Mouse (Mus musculus): Measurements from ENCODE around the gene Usf1. TPM values are rescaled to one million over a fixed set of nuclear protein-coding genes. Genes with fewer than 3 reads are reported as not detected.

Usf1 gene
- 36.7 and 42.8 TPM in 2 replicates for polyA plus RNA-seq (2015; fragmentation: Nextera tagmentation; extraction: Ambion mirVana)

GRCm38 (mm10) chr1:171410947-171411484 is at the start of gene Usf1:
TSS of gene Usf1 (plus strand) at chr1:171411313.

GRCm38 (mm10) chr1:171369845-171370556 is 41.1 kb upstream of the Usf1 start, which contains the start of gene Nectin4:
TSS of gene Nectin4 (plus strand) at chr1:171370099.

GRCm38 (mm10) chr1:171388376-171389102 is 22.6 kb upstream of the Usf1 start, which contains the start of gene Arhgap30:
TSS of gene Arhgap30 (plus strand) at chr1:171388954.

GRCm38 (mm10) chr1:171418660-171419059 is 7.5 kb downstream of the Usf1 start, which contains the start of gene Tstd1:
TSS of gene Tstd1 (plus strand) at chr1:171418872.

GRCm38 (mm10) chr1:171437264-171438013 is 26.3 kb downstream of the Usf1 start, which contains the start of gene F11r:
TSS of gene F11r (plus strand) at chr1:171437535.

Other genes starting within 250 kb of the Usf1 start
- 4.2 and 6.1 TPM in 2 replicates for gene Pcp4l1, start 215.0 kb upstream of the Usf1 start, polyA plus RNA-seq (2015; fragmentation: Nextera tagmentation; extraction: Ambion mirVana)
- 0.04 and 0.23 TPM in 2 replicates for gene Nr1i3, start 197.3 kb upstream of the Usf1 start, polyA plus RNA-seq (2015; fragmentation: Nextera tagmentation; extraction: Ambion mirVana)
- gene Tomm40l, start 188.8 kb upstream of the Usf1 start, polyA plus RNA-seq (2015; fragmentation: Nextera tagmentation; extraction: Ambion mirVana): 13.0 and 14.5 TPM in 2 replicates
- gene Apoa2, start 186.3 kb upstream of the Usf1 start, polyA plus RNA-seq (2015; fragmentation: Nextera tagmentation; extraction: Ambion mirVana): 5.4 and 10.5 TPM in 2 replicates
- gene Fcer1g, start 176.9 kb upstream of the Usf1 start, polyA plus RNA-seq (2015; fragmentation: Nextera tagmentation; extraction: Ambion mirVana): 259 and 395 TPM in 2 replicates
- 2.1 and 3.0 TPM in 2 replicates for gene Adamts4, start 160.9 kb upstream of the Usf1 start, polyA plus RNA-seq (2015; fragmentation: Nextera tagmentation; extraction: Ambion mirVana)
- 120 and 129 TPM in 2 replicates for gene Ndufs2, start 159.9 kb upstream of the Usf1 start, polyA plus RNA-seq (2015; fragmentation: Nextera tagmentation; extraction: Ambion mirVana)
- gene B4galt3, start 141.0 kb upstream of the Usf1 start, polyA plus RNA-seq (2015; fragmentation: Nextera tagmentation; extraction: Ambion mirVana): 39.0 and 44.1 TPM in 2 replicates
- 146 and 167 TPM in 2 replicates for gene Ppox, start 130.1 kb upstream of the Usf1 start, polyA plus RNA-seq (2015; fragmentation: Nextera tagmentation; extraction: Ambion mirVana)
- 34.0 and 36.2 TPM in 2 replicates for gene Usp21, start 123.3 kb upstream of the Usf1 start, polyA plus RNA-seq (2015; fragmentation: Nextera tagmentation; extraction: Ambion mirVana)
- gene Ufc1, start 116.3 kb upstream of the Usf1 start, polyA plus RNA-seq (2015; fragmentation: Nextera tagmentation; extraction: Ambion mirVana): 62.2 and 65.2 TPM in 2 replicates
- gene Dedd, start 82.2 kb upstream of the Usf1 start, polyA plus RNA-seq (2015; fragmentation: Nextera tagmentation; extraction: Ambion mirVana): 21.7 and 22.4 TPM in 2 replicates
- 17.3 and 21.0 TPM in 2 replicates for gene Nit1, start 65.7 kb upstream of the Usf1 start, polyA plus RNA-seq (2015; fragmentation: Nextera tagmentation; extraction: Ambion mirVana)
- gene Pfdn2, start 65.6 kb upstream of the Usf1 start, polyA plus RNA-seq (2015; fragmentation: Nextera tagmentation; extraction: Ambion mirVana): 63.8 and 71.4 TPM in 2 replicates
- gene Klhdc9, start 50.5 kb upstream of the Usf1 start, polyA plus RNA-seq (2015; fragmentation: Nextera tagmentation; extraction: Ambion mirVana): 0.49 and 0.56 TPM in 2 replicates
- 0.30 and 0.41 TPM in 2 replicates for gene Nectin4, start 41.2 kb upstream of the Usf1 start, polyA plus RNA-seq (2015; fragmentation: Nextera tagmentation; extraction: Ambion mirVana)
- 14.1 and 20.7 TPM in 2 replicates for gene Arhgap30, start 22.4 kb upstream of the Usf1 start, polyA plus RNA-seq (2015; fragmentation: Nextera tagmentation; extraction: Ambion mirVana)
- gene Tstd1, start 7.6 kb downstream of the Usf1 start, polyA plus RNA-seq (2015; fragmentation: Nextera tagmentation; extraction: Ambion mirVana): 2.8 and 4.4 TPM in 2 replicates
- gene F11r, start 26.2 kb downstream of the Usf1 start, polyA plus RNA-seq (2015; fragmentation: Nextera tagmentation; extraction: Ambion mirVana): 24.5 and 31.5 TPM in 2 replicates
- gene Alyref2, start 92.2 kb downstream of the Usf1 start, polyA plus RNA-seq (2015; fragmentation: Nextera tagmentation; extraction: Ambion mirVana): 6.6 and 8.5 TPM in 2 replicates
- gene Itln1, start 124.0 kb downstream of the Usf1 start, polyA plus RNA-seq (2015; fragmentation: Nextera tagmentation; extraction: Ambion mirVana): not detected in 2 replicates
- 8.0 and 8.9 TPM in 2 replicates for gene Cd244a, start 147.9 kb downstream of the Usf1 start, polyA plus RNA-seq (2015; fragmentation: Nextera tagmentation; extraction: Ambion mirVana)
- 2.5 and 3.4 TPM in 2 replicates for gene Ly9, start 196.1 kb downstream of the Usf1 start, polyA plus RNA-seq (2015; fragmentation: Nextera tagmentation; extraction: Ambion mirVana)
- gene Slamf7, start 241.7 kb downstream of the Usf1 start, polyA plus RNA-seq (2015; fragmentation: Nextera tagmentation; extraction: Ambion mirVana): 4.1 and 6.0 TPM in 2 replicates